ENCODE assay signal across 17 mouse cellular contexts in the genomic region with DNA sequence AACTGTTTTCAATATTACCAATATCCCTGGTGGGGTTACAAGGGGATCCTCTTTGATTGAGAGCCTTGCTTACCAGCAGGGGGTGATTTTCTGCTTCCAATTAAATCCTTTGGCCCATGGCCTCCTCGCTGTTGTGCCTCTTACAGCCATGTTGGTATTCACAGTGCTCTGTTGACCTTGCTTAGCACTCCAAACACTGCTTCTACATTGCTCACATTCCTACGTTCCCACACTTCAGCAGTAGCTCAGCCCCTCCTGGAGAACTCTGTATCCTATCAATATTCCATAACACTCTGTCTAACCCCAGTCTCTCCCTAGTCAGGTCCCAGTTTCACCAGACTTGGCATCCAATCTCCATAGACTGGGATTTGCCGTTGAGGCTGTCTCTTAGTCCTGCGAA.
"Had no signal": no experiment of that assay in that cellular context is flagged by ENCODE, and none has a peak within 500 bp of the region (broad histone marks: within the 10 kb centered on the region; RNA-seq: fewer than 3 reads in every experiment).

No protein-coding gene starts in this region.

- DNase-seq: kidney, adult 2 months; kidney, postnatal 25 days; retina, postnatal 1 day; right cerebral cortex, postnatal 4 days; spleen, adult 18-20 months; thymus, adult 18-20 months; thymus, postnatal 14 days had no signal

- H3K9ac ChIP-seq: kidney, embryonic 15.5 days; liver, embryonic 15.5 days; midbrain, embryonic 12.5 days; neural tube, embryonic 13.5 days had no signal

- H3K4me1 ChIP-seq: liver, embryonic 15.5 days; megakaryocyte, embryonic 14.5 days had no signal

- H3K27ac ChIP-seq: kidney, embryonic 15.5 days; left cerebral cortex, adult 2 months; limb, embryonic 10.5 days; liver, embryonic 15.5 days; macrophage; midbrain, embryonic 12.5 days; neural tube, embryonic 13.5 days had no signal

- H3K4me3 ChIP-seq: kidney, embryonic 15.5 days; left cerebral cortex, adult 2 months; limb, embryonic 10.5 days; liver, embryonic 15.5 days; megakaryocyte, embryonic 14.5 days; midbrain, embryonic 12.5 days; neural tube, embryonic 13.5 days had no signal

- H3K4me2 ChIP-seq: kidney, embryonic 15.5 days; liver, embryonic 11.5 days; liver, embryonic 15.5 days; midbrain, embryonic 12.5 days; neural tube, embryonic 13.5 days had no signal

- H3K9me3 ChIP-seq: kidney, embryonic 15.5 days; limb, embryonic 10.5 days; liver, embryonic 15.5 days; megakaryocyte, embryonic 14.5 days; midbrain, embryonic 12.5 days; neural tube, embryonic 13.5 days had no signal

- H3K27me3 ChIP-seq: kidney, embryonic 15.5 days; liver, embryonic 15.5 days; midbrain, embryonic 12.5 days; neural tube, embryonic 13.5 days had no signal

- ATAC-seq: midbrain, embryonic 16.5 days had no signal

- H3K36me3 ChIP-seq: kidney, embryonic 15.5 days; limb, embryonic 10.5 days; liver, embryonic 15.5 days; midbrain, embryonic 12.5 days; neural tube, embryonic 13.5 days had no signal
